Mouse (Mus musculus) megakaryocyte, embryonic 14.5 days (primary cell): ENCODE measurements around the gene Als2. TPM values are rescaled to one million over a fixed set of nuclear protein-coding genes. Genes with fewer than 3 reads are reported as not detected.
A peak's percentile ranks its signal among the peaks of the same experiment; 100 is the strongest.

Experiments
- H3K27me3 ChIP-seq: replicated peaks from 2 replicates; pipeline ENCODE3; 2012; ENCODE audit warnings: inconsistent platforms
- H3K36me3 ChIP-seq: replicated peaks from 2 replicates; pipeline ENCODE3; 2012; ENCODE audit warnings: low read length, inconsistent platforms, mixed read lengths
- H3K4me1 ChIP-seq: 2 replicates; pipeline ENCODE4 v1.6.1; 2012; ENCODE audit warnings: inconsistent platforms
- H3K4me3 ChIP-seq: replicated peaks from 2 replicates; pipeline ENCODE3; 2012; ENCODE audit warnings: moderate library complexity, mild to moderate bottlenecking, inconsistent platforms
- H3K9me3 ChIP-seq: 2 replicates; pipeline ENCODE4 v1.6.1; 2012; ENCODE audit warnings: inconsistent platforms
- FLI1 ChIP-seq: IDR thresholded peaks from 2 replicates; pipeline ENCODE4 v1.6.1; 2012; ENCODE audit warnings: low read length, inconsistent platforms, mixed read lengths
- GATA1 ChIP-seq: IDR thresholded peaks from 3 replicates; pipeline ENCODE4 v1.6.1; 2012; ENCODE audit warnings: mixed read lengths, low read length, inconsistent platforms, borderline replicate concordance
- polyA plus RNA-seq: library from polyadenylated mRNA; stranded (reverse); fragments of >175 nt; gene quantifications from 2 replicates; pipeline ENCODE4 v1.2.3, GENCODE M21; 2012; ENCODE audit warnings: low replicate concordance; ENCODE audit not compliant: insufficient read depth

Als2 gene
- polyA plus RNA-seq, 1 experiment, result 0.69 TPM

GRCm38 (mm10) chr1:59252762-59253161 is 15.7 kb upstream of the Als2 start:
- Histone ChIP-seq H3K4me1 (peaks cover 13% of the 10 kb centered on the region), H3K9me3 (peaks cover 3% of the 10 kb centered on the region; the same call in 1 of the 2 replicates), H3K4me3 (no peak overlapping the region), H3K27me3 (peaks cover 15% of the 10 kb centered on the region), H3K36me3 (no peaks in the 10 kb centered on the region)
- TF ChIP-seq FLI1 (no peak), GATA1 (no peak)

DNA sequence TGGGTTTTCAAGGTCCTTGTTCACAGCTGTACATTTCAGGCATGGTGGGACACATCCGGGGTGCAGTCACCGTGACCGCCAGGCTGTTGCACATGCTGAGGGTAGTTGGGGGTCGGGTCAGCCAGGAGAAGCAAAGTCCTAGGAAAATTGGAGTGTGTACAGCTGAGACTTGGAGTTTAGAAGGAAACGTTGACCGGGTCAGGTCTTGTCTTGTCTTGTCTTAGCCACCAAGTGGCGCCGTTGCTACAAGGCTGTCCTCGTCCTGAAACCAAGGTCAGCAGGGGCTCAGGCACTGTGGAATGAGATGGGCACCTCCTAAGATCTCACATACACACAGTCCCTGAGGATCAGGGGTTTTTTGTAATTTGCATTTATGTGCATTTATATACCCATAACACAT is 10.6 kb upstream of the Als2 start:
- peaks cover 3% of the 10 kb centered on the region; the same call in 1 of the 2 replicates for H3K9me3 ChIP-seq
- no peaks in the 10 kb centered on the region for H3K36me3 ChIP-seq
- peaks cover 4% of the 10 kb centered on the region for H3K27me3 ChIP-seq
- peak overlapping the region; percentile 84 for H3K4me3 ChIP-seq
- TF ChIP-seq GATA1 (no peak), FLI1 (no peak)
- H3K4me1 ChIP-seq, result peaks cover 11% of the 10 kb centered on the region

DNA sequence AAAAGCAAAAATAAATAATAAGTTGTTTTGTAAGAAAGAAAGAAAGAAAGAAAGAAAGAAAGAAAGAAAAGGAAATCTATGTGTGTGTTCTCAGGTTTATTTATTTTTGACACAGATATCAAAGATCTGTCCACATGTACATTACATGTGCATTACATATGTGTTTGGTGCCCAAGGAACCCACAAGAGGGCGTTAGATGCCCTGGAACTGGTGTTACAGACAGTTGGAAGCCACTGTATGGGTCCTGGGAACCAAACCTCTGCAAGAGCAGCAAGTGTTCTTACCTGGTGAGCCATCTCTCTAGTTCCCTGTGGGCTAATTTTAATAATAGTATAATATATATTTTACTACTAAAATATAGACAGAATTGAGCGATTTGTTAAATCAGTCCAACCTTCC is 6.7 kb upstream of the Als2 start:
- Histone ChIP-seq H3K4me1 (peaks cover 8% of the 10 kb centered on the region), H3K36me3 (no peaks in the 10 kb centered on the region), H3K9me3 (peaks cover 9% of the 10 kb centered on the region), H3K27me3 (peaks cover 2% of the 10 kb centered on the region), H3K4me3 (no peak overlapping the region)
- TF ChIP-seq FLI1, result no peak
- no peak for TF ChIP-seq GATA1

GRCm38 (mm10) chr1:59237614-59238211 is 682 bp upstream of the Als2 start:
- no peak for TF ChIP-seq GATA1
- TF ChIP-seq FLI1, result no peak
- Histone ChIP-seq H3K4me3 (peak overlapping the region; percentile 95), H3K9me3 (peaks cover 9% of the 10 kb centered on the region), H3K4me1 (peaks cover 10% of the 10 kb centered on the region), H3K36me3 (no peaks in the 10 kb centered on the region), H3K27me3 (no peaks in the 10 kb centered on the region)

DNA sequence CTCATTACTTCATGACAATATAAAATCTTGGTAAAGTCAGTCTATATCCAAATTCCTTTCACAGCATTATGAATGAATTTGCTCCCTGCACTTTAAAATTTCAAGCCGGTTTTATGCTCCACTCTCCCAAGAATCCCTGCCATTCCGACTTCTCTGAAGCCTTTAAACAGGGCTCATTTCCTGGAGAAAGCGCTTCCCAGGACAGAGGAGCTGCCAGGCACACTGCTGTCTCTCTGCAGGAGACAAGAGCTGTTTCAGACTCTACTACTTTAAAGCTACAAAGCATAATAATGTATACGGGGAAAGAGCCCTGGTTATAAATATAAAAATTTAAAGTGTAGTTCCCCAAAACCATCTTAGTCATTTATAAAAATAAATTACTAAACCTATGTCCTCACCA is 7.8 kb downstream of the Als2 start:
- Histone ChIP-seq H3K27me3 (no peaks in the 10 kb centered on the region), H3K4me3 (no peak overlapping the region), H3K4me1 (peaks cover 7% of the 10 kb centered on the region; the same call in 1 of the 2 replicates), H3K36me3 (peaks cover 7% of the 10 kb centered on the region), H3K9me3 (no peaks in the 10 kb centered on the region)
- TF ChIP-seq FLI1 (no peak), GATA1 (no peak)

DNA sequence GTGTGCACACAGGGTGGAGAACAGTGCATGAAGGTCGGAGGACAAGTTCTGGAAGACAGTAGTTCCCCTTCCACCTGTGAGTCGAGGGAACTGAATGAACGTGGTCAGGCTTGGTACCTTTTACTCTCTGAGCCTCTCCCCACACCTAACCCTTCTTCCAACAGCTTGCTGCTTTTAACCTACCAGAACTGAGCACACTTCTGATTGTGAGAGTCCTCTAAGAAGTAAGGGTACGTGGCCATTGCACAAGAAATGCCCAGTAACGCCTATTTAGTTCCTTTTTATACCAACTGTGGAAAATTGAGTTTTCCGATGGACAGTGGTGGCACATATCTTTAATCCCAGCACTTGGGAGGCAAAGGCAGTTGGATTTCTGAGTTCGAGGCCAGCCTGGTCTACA is 8.5 kb downstream of the Als2 start:
- TF ChIP-seq FLI1 (no peak), GATA1 (no peak)
- no peak overlapping the region for H3K4me3 ChIP-seq

GRCm38 (mm10) chr1:59222101-59222825 is 14.8 kb downstream of the Als2 start:
- no peak overlapping the region for H3K4me3 ChIP-seq
- peaks cover 6% of the 10 kb centered on the region for H3K36me3 ChIP-seq
- H3K9me3 ChIP-seq, result no peaks in the 10 kb centered on the region
- no peak for TF ChIP-seq GATA1
- TF ChIP-seq FLI1, result no peak
- H3K4me1 ChIP-seq, result peaks cover 12% of the 10 kb centered on the region; the same call in 1 of the 2 replicates
- no peaks in the 10 kb centered on the region for H3K27me3 ChIP-seq

More for the DNA sequence above, 8.5 kb downstream of the Als2 start:
- H3K27me3 ChIP-seq, result no peaks in the 10 kb centered on the region
- H3K4me1 ChIP-seq, result peaks cover 8% of the 10 kb centered on the region; the same call in 1 of the 2 replicates
- H3K36me3 ChIP-seq, result peaks cover 7% of the 10 kb centered on the region
- H3K9me3 ChIP-seq, result no peaks in the 10 kb centered on the region

DNA sequence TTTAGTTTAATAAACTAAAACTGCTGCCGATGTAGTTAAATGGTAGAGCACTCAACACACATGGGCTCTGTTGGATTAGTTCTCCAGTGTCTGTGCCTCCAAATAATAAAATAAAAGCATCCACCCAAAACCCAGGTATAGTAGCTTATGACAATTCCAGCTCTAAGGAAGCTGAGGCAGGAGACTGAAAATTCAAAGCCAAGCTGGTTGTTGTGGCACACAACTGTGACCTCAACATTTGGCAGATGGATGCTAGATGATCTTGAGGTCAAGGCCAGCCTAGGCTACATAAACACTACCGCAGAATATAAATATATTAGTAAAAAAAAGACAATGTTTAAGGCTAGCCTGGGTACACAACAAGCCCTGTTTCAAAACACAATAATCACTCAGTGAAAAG is 15.4 kb downstream of the Als2 start:
- TF ChIP-seq GATA1 (no peak), FLI1 (no peak)
- H3K4me1 ChIP-seq, result peaks cover 10% of the 10 kb centered on the region; the same call in 1 of the 2 replicates
- no peak overlapping the region for H3K4me3 ChIP-seq
- no peaks in the 10 kb centered on the region for H3K9me3 ChIP-seq
- H3K27me3 ChIP-seq, result no peaks in the 10 kb centered on the region
- H3K36me3 ChIP-seq, result peaks cover 9% of the 10 kb centered on the region

- TF ChIP-seq FLI1, result no peak
- no peak for TF ChIP-seq GATA1
- Histone ChIP-seq H3K4me3 (no peak overlapping the region), H3K9me3 (no peaks in the 10 kb centered on the region), H3K36me3 (peaks cover 17% of the 10 kb centered on the region), H3K27me3 (no peaks in the 10 kb centered on the region), H3K4me1 (peaks cover 12% of the 10 kb centered on the region)
Observed at GRCm38 (mm10) chr1:59220371-59220770, 16.7 kb downstream of the Als2 start.

DNA sequence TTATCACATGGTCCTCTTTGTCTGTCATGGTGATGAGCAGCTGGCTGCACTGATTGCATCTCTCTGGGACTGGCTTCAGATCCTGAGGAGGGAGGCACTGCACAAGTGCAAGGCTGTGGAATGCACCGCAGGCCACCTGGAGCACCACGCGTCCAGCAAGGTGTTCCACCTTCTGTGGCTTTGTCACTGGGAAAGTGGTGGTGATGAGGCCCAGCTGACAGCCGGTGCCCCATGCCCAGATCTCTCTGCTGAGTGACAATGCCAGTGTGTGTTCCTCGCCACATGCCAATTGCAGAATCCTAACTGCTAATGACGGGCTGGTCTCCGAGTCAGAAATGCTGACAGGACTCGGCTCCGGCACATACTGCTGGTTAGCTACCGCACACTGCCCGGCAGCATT is 21.6 kb downstream of the Als2 start:
- Histone ChIP-seq H3K4me3 (no peak overlapping the region), H3K36me3 (peaks cover 32% of the 10 kb centered on the region), H3K27me3 (no peaks in the 10 kb centered on the region), H3K4me1 (peaks cover 9% of the 10 kb centered on the region; the same call in 1 of the 2 replicates), H3K9me3 (no peaks in the 10 kb centered on the region)
- TF ChIP-seq FLI1, result no peak
- no peak for TF ChIP-seq GATA1
